Mouse (Mus musculus) embryo, embryonic 9.5 days (tissue): ENCODE results near the gene Pdcd1lg2.

ENCODE experiments used
- DNase-seq: peaks from one replicate; pipeline ENCODE4 v3.0.0-alpha.2; 2017; ENCODE audit errors: extremely low spot score

Pdcd1lg2 gene

GRCm38 (mm10) chr19:29469686-29470254, 59.1 kb downstream of the Pdcd1lg2 start:
- DNase-seq = no peak

GRCm38 (mm10) chr19:29470652-29471051, 59.9 kb downstream of the Pdcd1lg2 start:
- DNase-seq = peak; percentile 41

GRCm38 (mm10) chr19:29472424-29472823, 61.7 kb downstream of the Pdcd1lg2 start:
- no peak for DNase-seq

- DNase-seq = no peak
Observed at GRCm38 (mm10) chr19:29472946-29473345, 62.2 kb downstream of the Pdcd1lg2 start.

GRCm38 (mm10) chr19:29474803-29475202, 64.1 kb downstream of the Pdcd1lg2 start:
- no peak for DNase-seq

GRCm38 (mm10) chr19:29475210-29475620, 64.5 kb downstream of the Pdcd1lg2 start:
- DNase-seq = no peak

GRCm38 (mm10) chr19:29478598-29478997, 67.9 kb downstream of the Pdcd1lg2 start:
- DNase-seq = no peak

GRCm38 (mm10) chr19:29481578-29481977, 70.9 kb downstream of the Pdcd1lg2 start:
- DNase-seq = no peak

- DNase-seq = no peak
Observed at GRCm38 (mm10) chr19:29482148-29482547, 71.4 kb downstream of the Pdcd1lg2 start.

- no peak for DNase-seq
Observed at GRCm38 (mm10) chr19:29482637-29483036, 71.9 kb downstream of the Pdcd1lg2 start.

- no peak for DNase-seq
Observed at GRCm38 (mm10) chr19:29483386-29483785, 72.7 kb downstream of the Pdcd1lg2 start.

- DNase-seq = no peak
Observed at GRCm38 (mm10) chr19:29484537-29484936, 73.8 kb downstream of the Pdcd1lg2 start.

GRCm38 (mm10) chr19:29485257-29485948, 74.7 kb downstream of the Pdcd1lg2 start:
- no peak for DNase-seq

- no peak for DNase-seq
Observed at GRCm38 (mm10) chr19:29486545-29487206, 76.0 kb downstream of the Pdcd1lg2 start.

GRCm38 (mm10) chr19:29487326-29488072, 76.8 kb downstream of the Pdcd1lg2 start:
- DNase-seq = no peak

GRCm38 (mm10) chr19:29488073-29488390, 77.3 kb downstream of the Pdcd1lg2 start:
- no peak for DNase-seq

- no peak for DNase-seq
Observed at GRCm38 (mm10) chr19:29488420-29488819, 77.7 kb downstream of the Pdcd1lg2 start.

- DNase-seq = no peak
Observed at GRCm38 (mm10) chr19:29489785-29490284, 79.1 kb downstream of the Pdcd1lg2 start.

- DNase-seq = no peak
Observed at GRCm38 (mm10) chr19:29491467-29491866, 80.7 kb downstream of the Pdcd1lg2 start.

- no peak for DNase-seq
Observed at GRCm38 (mm10) chr19:29494454-29494853, 83.7 kb downstream of the Pdcd1lg2 start.

GRCm38 (mm10) chr19:29496001-29496597, 85.4 kb downstream of the Pdcd1lg2 start:
- DNase-seq = no peak
